In genomic region chr14:58778675-58779074, GRCm38 (mm10) we compare ENCODE assay signal across 22 mouse cellular contexts.
DNase-seq lines count a peak whose midpoint lies in the region; ATAC-seq lines count a peak whose summit lies in the region.
"Had no signal": no experiment of that assay in that cellular context is flagged by ENCODE, and none has a peak within 500 bp of the region (broad histone marks: within the 10 kb centered on the region; RNA-seq: fewer than 3 reads in every experiment).

No protein-coding gene starts in this region.

- H3K4me2 ChIP-seq in hindbrain, embryonic 16.5 days (ENCODE audit: low read length) = no peak overlapping the region
- no peak overlapping the region for H3K4me2 ChIP-seq in hindbrain, embryonic 12.5 days (replicated peaks)
- H3K4me2 ChIP-seq in midbrain, embryonic 14.5 days (ENCODE audit: low read length) = no peak overlapping the region
- H3K4me2 ChIP-seq: embryonic facial prominence, embryonic 15.5 days; heart, embryonic 11.5 days had no signal

- no peaks in the 10 kb centered on the region for H3K4me1 ChIP-seq in hindbrain, embryonic 16.5 days (ENCODE audit: control insufficient read depth, insufficient read depth, low read depth, low read length)
- H3K4me1 ChIP-seq in hindbrain, embryonic 12.5 days = no peaks in the 10 kb centered on the region
- H3K4me1 ChIP-seq in midbrain, embryonic 14.5 days (ENCODE audit: control insufficient read depth, insufficient read depth, low read length) = no peaks in the 10 kb centered on the region
- peaks cover 13% of the 10 kb centered on the region for H3K4me1 ChIP-seq in midbrain, embryonic 10.5 days

- no peaks in the 10 kb centered on the region for H3K36me3 ChIP-seq in hindbrain, embryonic 16.5 days (ENCODE audit: control insufficient read depth, insufficient read depth, low read length)
- H3K36me3 ChIP-seq in hindbrain, embryonic 12.5 days = no peaks in the 10 kb centered on the region
- H3K36me3 ChIP-seq in midbrain, embryonic 14.5 days (ENCODE audit: control insufficient read depth, insufficient read depth, low read length) = no peaks in the 10 kb centered on the region
- no peaks in the 10 kb centered on the region for H3K36me3 ChIP-seq in midbrain, embryonic 10.5 days
- H3K36me3 ChIP-seq: embryonic facial prominence, embryonic 15.5 days; G1E had no signal

- no peaks in the 10 kb centered on the region for H3K9me3 ChIP-seq in hindbrain, embryonic 16.5 days (ENCODE audit: control insufficient read depth, low read length)
- H3K9me3 ChIP-seq in hindbrain, embryonic 12.5 days (replicated peaks) = no peaks in the 10 kb centered on the region
- no peaks in the 10 kb centered on the region for H3K9me3 ChIP-seq in midbrain, embryonic 14.5 days (ENCODE audit: control insufficient read depth, low read length)
- no peaks in the 10 kb centered on the region for H3K9me3 ChIP-seq in midbrain, embryonic 10.5 days (replicated peaks)
- H3K9me3 ChIP-seq: embryonic facial prominence, embryonic 15.5 days had no signal

- 43% methylated on average over 4 of the region's 4 CpGs for WGBS in hindbrain, embryonic 16.5 days
- WGBS in hindbrain, embryonic 12.5 days = 53% methylated on average over 4 of the region's 4 CpGs
- 26% methylated on average over 4 of the region's 4 CpGs for WGBS in midbrain, embryonic 14.5 days
- WGBS in midbrain, embryonic 10.5 days = 63% methylated on average over 4 of the region's 4 CpGs

- no peak overlapping the region for H3K9ac ChIP-seq in hindbrain, embryonic 16.5 days (ENCODE audit: low read depth, low read length)
- no peak overlapping the region for H3K9ac ChIP-seq in hindbrain, embryonic 12.5 days
- H3K9ac ChIP-seq in midbrain, embryonic 14.5 days (replicated peaks; ENCODE audit: low read length) = no peak overlapping the region
- H3K9ac ChIP-seq: embryonic facial prominence, embryonic 15.5 days; liver, postnatal 0 days had no signal

- ATAC-seq in hindbrain, embryonic 16.5 days = peak; percentile 85
- no peak for ATAC-seq in hindbrain, embryonic 12.5 days (ENCODE audit: low FRiP score)
- ATAC-seq in midbrain, embryonic 14.5 days (ENCODE audit: low FRiP score, low TSS enrichment) = no peak
- no peak for ATAC-seq in CD4-positive, CD25-positive, alpha-beta regulatory T cell, adult 4 months
- ATAC-seq: liver, postnatal 0 days had no signal

- H3K27me3 ChIP-seq in hindbrain, embryonic 16.5 days (replicated peaks; ENCODE audit: control insufficient read depth, insufficient read depth, low read length) = no peaks in the 10 kb centered on the region
- no peaks in the 10 kb centered on the region for H3K27me3 ChIP-seq in hindbrain, embryonic 12.5 days
- no peaks in the 10 kb centered on the region for H3K27me3 ChIP-seq in midbrain, embryonic 14.5 days (ENCODE audit: control insufficient read depth, insufficient read depth, low read length)
- no peaks in the 10 kb centered on the region for H3K27me3 ChIP-seq in midbrain, embryonic 10.5 days (ENCODE audit: low read depth, poor library complexity, severe bottlenecking)
- H3K27me3 ChIP-seq: embryonic facial prominence, embryonic 15.5 days had no signal

- H3K27ac ChIP-seq in hindbrain, embryonic 16.5 days (ENCODE audit: low read depth, low read length) = no peak overlapping the region
- H3K27ac ChIP-seq in hindbrain, embryonic 12.5 days = no peak overlapping the region
- no peak overlapping the region for H3K27ac ChIP-seq in midbrain, embryonic 14.5 days (replicated peaks; ENCODE audit: low read depth, low read length)
- no peak overlapping the region for H3K27ac ChIP-seq in midbrain, embryonic 10.5 days (replicated peaks)
- H3K27ac ChIP-seq: embryonic facial prominence, embryonic 15.5 days; gastrocnemius, adult 2 months; layer of hippocampus, adult 2 months had no signal

- peak; percentile 8 for DNase-seq in embryo, embryonic 11 days
- DNase-seq in embryo, embryonic 10 days (ENCODE audit: low spot score) = no peak
- peak; percentile 73 for DNase-seq in midbrain, embryonic 14.5 days
- DNase-seq in midbrain, embryonic 10.5 days (ENCODE audit: low spot score) = no peak
- DNase-seq in retina, embryonic 14.5 days (ENCODE audit: low spot score) = peak; percentile 35
- DNase-seq: cerebellum, adult 9-11 months; gastrocnemius, adult 2 months; heart, postnatal 10 days; kidney, adult 18-20 months; kidney, postnatal 14 days; layer of hippocampus, postnatal 36 days; liver; liver, postnatal 0 days; lung, postnatal 4 days; thymus, postnatal 14 days had no signal

- H3K4me3 ChIP-seq in hindbrain, embryonic 16.5 days (ENCODE audit: low read length) = no peak overlapping the region
- no peak overlapping the region for H3K4me3 ChIP-seq in hindbrain, embryonic 12.5 days
- no peak overlapping the region for H3K4me3 ChIP-seq in midbrain, embryonic 14.5 days (replicated peaks; ENCODE audit: low read depth, low read length)
- no peak overlapping the region for H3K4me3 ChIP-seq in midbrain, embryonic 10.5 days
- H3K4me3 ChIP-seq: embryonic facial prominence, embryonic 15.5 days; gastrocnemius, adult 2 months; layer of hippocampus, adult 2 months had no signal

Comparison
In these comparisons a context has a peak if more than half of its experiments do, and no peak if none do; other contexts are left out.
1. DNase-seq: peak in embryo, embryonic 11 days (single experiment), midbrain, embryonic 14.5 days (single experiment) and retina, embryonic 14.5 days (single experiment); none in embryo, embryonic 10 days (single experiment) and midbrain, embryonic 10.5 days (single experiment).